Mouse (Mus musculus): ENCODE measurements around the gene Mtmr2. TPM values are rescaled to one million over a fixed set of nuclear protein-coding genes. Genes with fewer than 3 reads are reported as not detected.
A peak's percentile ranks its signal among the peaks of the same experiment; 100 is the strongest.

The Mtmr2 gene
- polyA plus RNA-seq, 1 experiment from 2014 or later = 19.5 TPM

- ATAC-seq (ENCODE audit: low read depth) = peak; percentile 15; the same call in 1 of the 2 replicates
- peak overlapping the region; percentile 79 for H3K4me2 ChIP-seq (ENCODE audit: low read depth, low read length)
- peaks cover 7% of the 10 kb centered on the region for H3K36me3 ChIP-seq (ENCODE audit: control insufficient read depth, insufficient read depth)
- no peaks in the 10 kb centered on the region for H3K27me3 ChIP-seq (ENCODE audit: control insufficient read depth, insufficient read depth, low read depth, low read length)
- peak overlapping the region; percentile 97 for H3K9ac ChIP-seq (ENCODE audit: low read depth, low read length)
- H3K27ac ChIP-seq (ENCODE audit: low read length) = peak overlapping the region; percentile 99
- peaks cover 15% of the 10 kb centered on the region for H3K4me1 ChIP-seq (ENCODE audit: control insufficient read depth, low read depth, low read length)
- under 1% methylated on average over 31 of the region's 31 CpGs for WGBS (ENCODE audit: insufficient replicate concordance)
- no peaks in the 10 kb centered on the region for H3K9me3 ChIP-seq (replicated peaks; ENCODE audit: control insufficient read depth, low read length)
- H3K4me3 ChIP-seq (ENCODE audit: low read depth, low read length) = peak overlapping the region; percentile 71
These were observed 78.2 kb downstream of the Mtmr2 start for GRCm38 (mm10) chr9:13826391-13826805.

- Histone ChIP-seq H3K4me3 (ENCODE audit: low read depth, low read length) (peak within 1 kb of the TSS; percentile 71), H3K27ac (ENCODE audit: low read length) (peak within 1 kb of the TSS; percentile 99), H3K4me1 (ENCODE audit: control insufficient read depth, low read depth, low read length) (peaks cover 15% of the 10 kb centered on the region), H3K9me3 (replicated peaks; ENCODE audit: control insufficient read depth, low read length) (no peaks in the 10 kb centered on the region), H3K36me3 (ENCODE audit: control insufficient read depth, insufficient read depth) (peaks cover 11% of the 10 kb centered on the region), H3K4me2 (ENCODE audit: low read depth, low read length) (peak within 1 kb of the TSS; percentile 81), H3K9ac (ENCODE audit: low read depth, low read length) (peak within 1 kb of the TSS; percentile 97), H3K27me3 (ENCODE audit: control insufficient read depth, insufficient read depth, low read depth, low read length) (no peaks in the 10 kb centered on the region)
- peak; percentile 82 for ATAC-seq (ENCODE audit: low read depth)
- under 1% methylated on average over 44 of the region's 44 CpGs for WGBS (ENCODE audit: insufficient replicate concordance)
These were observed 78.7 kb downstream of the Mtmr2 start, which contains the start of gene Cep57 for GRCm38 (mm10) chr9:13826832-13827405. Cep57 (minus strand) TSS chr9:13827107.

GRCm38 (mm10) chr9:13827406-13828086, 79.3 kb downstream of the Mtmr2 start, which contains the start of gene Fam76b:
Fam76b (plus strand) TSS chr9:13827716.
- no peaks in the 10 kb centered on the region for H3K9me3 ChIP-seq (replicated peaks; ENCODE audit: control insufficient read depth, low read length)
- under 1% methylated on average over 65 of the region's 67 CpGs for WGBS (ENCODE audit: insufficient replicate concordance)
- peak within 1 kb of the TSS; percentile 81 for H3K4me2 ChIP-seq (ENCODE audit: low read depth, low read length)
- peak within 1 kb of the TSS; percentile 97 for H3K9ac ChIP-seq (ENCODE audit: low read depth, low read length)
- no peaks in the 10 kb centered on the region for H3K27me3 ChIP-seq (ENCODE audit: control insufficient read depth, insufficient read depth, low read depth, low read length)
- peak; percentile 86 for ATAC-seq (ENCODE audit: low read depth)
- H3K4me3 ChIP-seq (ENCODE audit: low read depth, low read length) = peak within 1 kb of the TSS; percentile 71
- peaks cover 13% of the 10 kb centered on the region for H3K36me3 ChIP-seq (ENCODE audit: control insufficient read depth, insufficient read depth)
- H3K27ac ChIP-seq (ENCODE audit: low read length) = peak within 1 kb of the TSS; percentile 99
- peaks cover 15% of the 10 kb centered on the region for H3K4me1 ChIP-seq (ENCODE audit: control insufficient read depth, low read depth, low read length)

- H3K4me3 ChIP-seq (ENCODE audit: low read depth, low read length) = peak overlapping the region; percentile 71
- 0% methylated on average over 23 of the region's 23 CpGs for WGBS (ENCODE audit: insufficient replicate concordance)
These were observed 79.9 kb downstream of the Mtmr2 start for GRCm38 (mm10) chr9:13828087-13828441.

GRCm38 (mm10) chr9:13835256-13835655, 87.0 kb downstream of the Mtmr2 start:
- Histone ChIP-seq H3K4me1 (ENCODE audit: control insufficient read depth, low read depth, low read length) (no peaks in the 10 kb centered on the region), H3K4me2 (ENCODE audit: low read depth, low read length) (no peak overlapping the region), H3K9ac (ENCODE audit: low read depth, low read length) (no peak overlapping the region), H3K27ac (ENCODE audit: low read length) (no peak overlapping the region), H3K4me3 (ENCODE audit: low read depth, low read length) (no peak overlapping the region), H3K27me3 (ENCODE audit: control insufficient read depth, insufficient read depth, low read depth, low read length) (no peaks in the 10 kb centered on the region), H3K9me3 (replicated peaks; ENCODE audit: control insufficient read depth, low read length) (no peaks in the 10 kb centered on the region), H3K36me3 (ENCODE audit: control insufficient read depth, insufficient read depth) (peaks cover 51% of the 10 kb centered on the region)
- 60% methylated on average over 3 of the region's 3 CpGs for WGBS (ENCODE audit: insufficient replicate concordance)
- 0 out of 2 replicates have a peak, but pooled peaks have one; percentile 24 for ATAC-seq (ENCODE audit: low read depth)

More at GRCm38 (mm10) chr9:13828087-13828441, 79.9 kb downstream of the Mtmr2 start:
- Histone ChIP-seq H3K4me1 (ENCODE audit: control insufficient read depth, low read depth, low read length) (peaks cover 15% of the 10 kb centered on the region), H3K9ac (ENCODE audit: low read depth, low read length) (peak overlapping the region; percentile 96), H3K4me2 (ENCODE audit: low read depth, low read length) (peak overlapping the region; percentile 81), H3K9me3 (replicated peaks; ENCODE audit: control insufficient read depth, low read length) (no peaks in the 10 kb centered on the region), H3K27ac (ENCODE audit: low read length) (peak overlapping the region; percentile 94), H3K27me3 (ENCODE audit: control insufficient read depth, insufficient read depth, low read depth, low read length) (no peaks in the 10 kb centered on the region), H3K36me3 (ENCODE audit: control insufficient read depth, insufficient read depth) (peaks cover 17% of the 10 kb centered on the region)
- peak; percentile 17 for ATAC-seq (ENCODE audit: low read depth)

GRCm38 (mm10) chr9:13836726-13837125, 88.5 kb downstream of the Mtmr2 start:
- ATAC-seq (ENCODE audit: low read depth) = no peak
- H3K9me3 ChIP-seq (replicated peaks; ENCODE audit: control insufficient read depth, low read length) = no peaks in the 10 kb centered on the region
- H3K4me1 ChIP-seq (ENCODE audit: control insufficient read depth, low read depth, low read length) = no peaks in the 10 kb centered on the region
- H3K36me3 ChIP-seq (ENCODE audit: control insufficient read depth, insufficient read depth) = peaks cover 55% of the 10 kb centered on the region
- no peak overlapping the region for H3K4me3 ChIP-seq (ENCODE audit: low read depth, low read length)
- H3K27ac ChIP-seq (ENCODE audit: low read length) = no peak overlapping the region
- no peak overlapping the region for H3K4me2 ChIP-seq (ENCODE audit: low read depth, low read length)
- no peaks in the 10 kb centered on the region for H3K27me3 ChIP-seq (ENCODE audit: control insufficient read depth, insufficient read depth, low read depth, low read length)
- 39% methylated on average over 2 of the region's 2 CpGs for WGBS (ENCODE audit: insufficient replicate concordance)
- no peak overlapping the region for H3K9ac ChIP-seq (ENCODE audit: low read depth, low read length)

- WGBS (ENCODE audit: insufficient replicate concordance) = 65% methylated on average over 3 of the region's 3 CpGs
- ATAC-seq (ENCODE audit: low read depth) = no peak
These were observed 99.4 kb downstream of the Mtmr2 start for GRCm38 (mm10) chr9:13847591-13847990.

GRCm38 (mm10) chr9:13848481-13849480, 100.6 kb downstream of the Mtmr2 start:
- no peak for ATAC-seq (ENCODE audit: low read depth)
- no peaks in the 10 kb centered on the region for H3K4me1 ChIP-seq (ENCODE audit: control insufficient read depth, low read depth, low read length)
- no peaks in the 10 kb centered on the region for H3K27me3 ChIP-seq (ENCODE audit: control insufficient read depth, insufficient read depth, low read depth, low read length)
- no peak overlapping the region for H3K9ac ChIP-seq (ENCODE audit: low read depth, low read length)
- no peak overlapping the region for H3K27ac ChIP-seq (ENCODE audit: low read length)
- H3K4me3 ChIP-seq (ENCODE audit: low read depth, low read length) = no peak overlapping the region
- peaks cover 3% of the 10 kb centered on the region for H3K36me3 ChIP-seq (ENCODE audit: control insufficient read depth, insufficient read depth)
- H3K9me3 ChIP-seq (replicated peaks; ENCODE audit: control insufficient read depth, low read length) = no peaks in the 10 kb centered on the region
- 73% methylated on average over 10 of the region's 10 CpGs for WGBS (ENCODE audit: insufficient replicate concordance)
- no peak overlapping the region for H3K4me2 ChIP-seq (ENCODE audit: low read depth, low read length)

More at GRCm38 (mm10) chr9:13847591-13847990, 99.4 kb downstream of the Mtmr2 start:
- Histone ChIP-seq H3K27me3 (ENCODE audit: control insufficient read depth, insufficient read depth, low read depth, low read length) (no peaks in the 10 kb centered on the region), H3K9ac (ENCODE audit: low read depth, low read length) (no peak overlapping the region), H3K36me3 (ENCODE audit: control insufficient read depth, insufficient read depth) (peaks cover 8% of the 10 kb centered on the region), H3K4me3 (ENCODE audit: low read depth, low read length) (no peak overlapping the region), H3K4me2 (ENCODE audit: low read depth, low read length) (no peak overlapping the region), H3K27ac (ENCODE audit: low read length) (no peak overlapping the region), H3K9me3 (replicated peaks; ENCODE audit: control insufficient read depth, low read length) (no peaks in the 10 kb centered on the region), H3K4me1 (ENCODE audit: control insufficient read depth, low read depth, low read length) (no peaks in the 10 kb centered on the region)
